Mouse (Mus musculus) layer of hippocampus, adult 2 months (tissue): ENCODE data around the gene Mtrf1l. TPM values are rescaled to one million over a fixed set of nuclear protein-coding genes. Genes with fewer than 3 reads are reported as not detected.
A peak's percentile ranks its signal among the peaks of the same experiment; 100 is the strongest.

ENCODE experiments used
- DNase-seq, 2 experiments: peaks; one replicate each; pipeline ENCODE4 v3.0.0; 2022; ENCODE audit warnings: low spot score in 2 of 2
- H3K27ac ChIP-seq: fragments of 200-600 bp; 2 replicates; pipeline ENCODE4 v1.8.1; 2022
- H3K4me3 ChIP-seq: fragments of 200-600 bp; 2 replicates; pipeline ENCODE4 v1.8.1; 2022; ENCODE audit warnings: mild to moderate bottlenecking
- CTCF ChIP-seq: fragments of 200-600 bp; conservative IDR thresholded peaks from 2 replicates; pipeline ENCODE4 v1.8.1; 2022; ENCODE audit warnings: antibody characterized with exemption, mild to moderate bottlenecking, moderate library complexity
- long read RNA-seq, 2 experiments: library from polyadenylated mRNA; stranded (forward); transcript quantifications; one replicate each; pipeline ENCODE4 v2.0.0; 2021; ENCODE audit warnings: borderline mapping rate in 2 of 2
- total RNA-seq, 2 experiments: library from RNA; stranded (reverse); gene quantifications; 2 replicates each; pipeline ENCODE4 v1.2.3; 2021

Gene Mtrf1l
- 10 to 100 TPM; 10.6 to 12.0 TPM for total RNA-seq
- long read RNA-seq, experiment 1, transcript Mtrf1l-201 (7 exons, 2,588 nt), result major isoform, 5 of 7 reads
- long read RNA-seq, experiment 1, partial matches to known transcripts, result 1 of 7 reads
- long read RNA-seq, experiment 1, other reads (novel, unspliced or antisense), result 1 of 7 reads
- long read RNA-seq, experiment 2, partial matches to known transcripts, result 1 of 9 reads
- long read RNA-seq, experiment 2, other reads (novel, unspliced or antisense), result 4 of 9 reads

- H3K27ac ChIP-seq, result peak within 1 kb of the TSS; percentile 87
- peak; percentile 27 for TF ChIP-seq CTCF
These were observed at the start of gene Mtrf1l for GRCm38 (mm10) chr10:5823740-5824491. Mtrf1l (minus strand) TSS chr10:5823910.

GRCm38 (mm10) chr10:5871081-5871480 lies 47.4 kb upstream of the Mtrf1l start:
- H3K27ac ChIP-seq, result no peak overlapping the region
- no peak for DNase-seq
- TF ChIP-seq CTCF, result no peak
- no peak overlapping the region for H3K4me3 ChIP-seq

More at GRCm38 (mm10) chr10:5823740-5824491, at the start of gene Mtrf1l:
- peak within 1 kb of the TSS; percentile 78 for H3K4me3 ChIP-seq
- DNase-seq, result peak; percentile 94 to 96

- TF ChIP-seq CTCF, result no peak
- H3K27ac ChIP-seq, result peak overlapping the region; percentile 32; the same call in 1 of the 2 replicates
- peak overlapping the region; percentile 34 for H3K4me3 ChIP-seq
- DNase-seq, result peak in 1 of 2 experiments; percentile 20
These were observed 44.4 kb upstream of the Mtrf1l start for GRCm38 (mm10) chr10:5867981-5868552.

- TF ChIP-seq CTCF, result peak; percentile 70
- DNase-seq, result peak in 1 of 2 experiments; percentile 5
- Histone ChIP-seq H3K4me3 (no peak overlapping the region), H3K27ac (no peak overlapping the region)
These were observed 42.3 kb upstream of the Mtrf1l start for GRCm38 (mm10) chr10:5865996-5866395.

GRCm38 (mm10) chr10:5862669-5863068 lies 39.0 kb upstream of the Mtrf1l start:
- no peak overlapping the region for H3K4me3 ChIP-seq

GRCm38 (mm10) chr10:5860849-5861248 lies 37.1 kb upstream of the Mtrf1l start:
- Histone ChIP-seq H3K4me3 (no peak overlapping the region), H3K27ac (no peak overlapping the region)
- no peak for DNase-seq
- TF ChIP-seq CTCF, result no peak

More at GRCm38 (mm10) chr10:5862669-5863068, 39.0 kb upstream of the Mtrf1l start:
- TF ChIP-seq CTCF, result peak; percentile 43
- DNase-seq, result no peak
- no peak overlapping the region for H3K27ac ChIP-seq

GRCm38 (mm10) chr10:5859729-5860128 lies 36.0 kb upstream of the Mtrf1l start:
- no peak for DNase-seq
- Histone ChIP-seq H3K4me3 (no peak overlapping the region), H3K27ac (no peak overlapping the region)
- peak; percentile 67 for TF ChIP-seq CTCF

GRCm38 (mm10) chr10:5857996-5858549 lies 34.4 kb upstream of the Mtrf1l start:
- H3K4me3 ChIP-seq, result no peak overlapping the region
- no peak for TF ChIP-seq CTCF
- DNase-seq, result no peak

GRCm38 (mm10) chr10:5853290-5853868 lies 29.7 kb upstream of the Mtrf1l start:
- DNase-seq, result peak in 1 of 2 experiments; percentile 7
- no peak for TF ChIP-seq CTCF
- Histone ChIP-seq H3K27ac (peak overlapping the region; percentile 14; the same call in 1 of the 2 replicates), H3K4me3 (no peak overlapping the region)

More at GRCm38 (mm10) chr10:5857996-5858549, 34.4 kb upstream of the Mtrf1l start:
- H3K27ac ChIP-seq, result no peak overlapping the region

GRCm38 (mm10) chr10:5846939-5847338 lies 23.2 kb upstream of the Mtrf1l start:
- TF ChIP-seq CTCF, result peak; percentile 90
- no peak overlapping the region for H3K4me3 ChIP-seq
- H3K27ac ChIP-seq, result no peak overlapping the region
- no peak for DNase-seq

GRCm38 (mm10) chr10:5841369-5841768 lies 17.7 kb upstream of the Mtrf1l start:
- Histone ChIP-seq H3K27ac (no peak overlapping the region), H3K4me3 (no peak overlapping the region)
- DNase-seq, result no peak
- peak; percentile 68 for TF ChIP-seq CTCF

GRCm38 (mm10) chr10:5826336-5827025 lies 2.8 kb upstream of the Mtrf1l start:
- TF ChIP-seq CTCF, result no peak
- H3K27ac ChIP-seq, result no peak overlapping the region
- H3K4me3 ChIP-seq, result no peak overlapping the region
- DNase-seq, result no peak
